17 mouse cellular contexts compared by ENCODE assay signal in genomic region chr14:31232404-31233069, GRCm38 (mm10). TPM values are rescaled to one million over a fixed set of nuclear protein-coding genes. Genes with fewer than 3 reads are reported as not detected.
DNase-seq lines count a peak whose midpoint lies in the region; ATAC-seq and TF ChIP-seq lines count a peak whose summit lies in the region.
"Had no signal": no experiment of that assay in that cellular context is flagged by ENCODE, and none has a peak within 500 bp of the region (broad histone marks: within the 10 kb centered on the region; RNA-seq: fewer than 3 reads in every experiment).

No protein-coding gene starts in this region.

- DNase-seq in adrenal gland, postnatal 10 days, result peak; percentile 55
- no peak for DNase-seq in adrenal gland, postnatal 4 days (ENCODE audit: low spot score in 2 of 2)
- no peak for DNase-seq in heart, embryonic 10.5 days (ENCODE audit: low spot score)
- DNase-seq in lung, adult 2 months, result no peak
- DNase-seq in limb, embryonic 10.5 days (ENCODE audit: low spot score), result no peak
- no peak for DNase-seq in right cerebral cortex, postnatal 25 days
- DNase-seq: cerebellum, postnatal 14 days; layer of hippocampus, adult 9-11 months; spleen, adult 18-20 months; thymus, adult 2 months had no signal

- TF ChIP-seq POLR2A in lung, adult 2 months (IDR thresholded peaks at IDR 0.05; ENCODE audit: borderline replicate concordance, extremely low read depth, low read depth, low read length), result no peak; the same call in 1 of the 2 replicates

- H3K9ac ChIP-seq in heart, embryonic 12.5 days, result no peak overlapping the region
- no peak overlapping the region for H3K9ac ChIP-seq in lung, embryonic 16.5 days (ENCODE audit: low read length)
- H3K9ac ChIP-seq: embryonic facial prominence, embryonic 12.5 days; forebrain, embryonic 12.5 days; liver, embryonic 15.5 days had no signal

- H3K9me3 ChIP-seq in heart, embryonic 10.5 days, result no peaks in the 10 kb centered on the region
- H3K9me3 ChIP-seq in heart, embryonic 12.5 days (replicated peaks), result no peaks in the 10 kb centered on the region
- H3K9me3 ChIP-seq in lung, embryonic 16.5 days (ENCODE audit: control insufficient read depth, low read length), result no peaks in the 10 kb centered on the region
- no peaks in the 10 kb centered on the region for H3K9me3 ChIP-seq in limb, embryonic 10.5 days (replicated peaks)
- H3K9me3 ChIP-seq: embryonic facial prominence, embryonic 12.5 days; forebrain, embryonic 12.5 days; liver, embryonic 15.5 days had no signal

- WGBS in heart, embryonic 10.5 days, result 68% methylated on average over 13 of the region's 13 CpGs
- 70% methylated on average over 13 of the region's 13 CpGs for WGBS in heart, embryonic 12.5 days
- WGBS in lung, embryonic 16.5 days, result 71% methylated on average over 13 of the region's 13 CpGs
- 54% methylated on average over 13 of the region's 13 CpGs for WGBS in lung, adult 2 months
- WGBS in limb, embryonic 10.5 days, result 89% methylated on average over 13 of the region's 13 CpGs

- no peak for TF ChIP-seq CTCF in lung, adult 2 months (IDR thresholded peaks at IDR 0.05; ENCODE audit: insufficient read depth, low read length)

- peaks cover 62% of the 10 kb centered on the region for H3K4me1 ChIP-seq in heart, embryonic 10.5 days
- peaks cover 56% of the 10 kb centered on the region for H3K4me1 ChIP-seq in heart, embryonic 12.5 days (replicated peaks)
- peaks cover 14% of the 10 kb centered on the region; the same call in 1 of the 2 replicates for H3K4me1 ChIP-seq in lung, embryonic 16.5 days (replicated peaks; ENCODE audit: control insufficient read depth, insufficient read depth, low read length)
- H3K4me1 ChIP-seq in lung, adult 2 months (ENCODE audit: control insufficient read depth, insufficient read depth, low read length), result peaks cover 22% of the 10 kb centered on the region
- H3K4me1 ChIP-seq in limb, embryonic 10.5 days, result peaks cover 28% of the 10 kb centered on the region; the same call in 1 of the 2 replicates

- ATAC-seq in heart, embryonic 12.5 days (ENCODE audit: insufficient number of reproducible peaks, low FRiP score), result no peak
- no peak for ATAC-seq in lung, embryonic 16.5 days (ENCODE audit: low read depth)
- ATAC-seq: Patski had no signal

- no peaks in the 10 kb centered on the region for H3K27me3 ChIP-seq in heart, embryonic 10.5 days (ENCODE audit: insufficient read depth, poor library complexity, severe bottlenecking)
- no peaks in the 10 kb centered on the region for H3K27me3 ChIP-seq in heart, embryonic 12.5 days (replicated peaks)
- no peaks in the 10 kb centered on the region for H3K27me3 ChIP-seq in lung, embryonic 16.5 days (ENCODE audit: control insufficient read depth, insufficient read depth, low read depth, low read length)
- H3K27me3 ChIP-seq in limb, embryonic 10.5 days (ENCODE audit: low read depth, poor library complexity, severe bottlenecking), result no peaks in the 10 kb centered on the region
- H3K27me3 ChIP-seq: embryonic facial prominence, embryonic 12.5 days; forebrain, embryonic 12.5 days; Patski had no signal

- no peak overlapping the region for H3K4me3 ChIP-seq in heart, embryonic 10.5 days
- no peak overlapping the region for H3K4me3 ChIP-seq in heart, embryonic 12.5 days
- no peak overlapping the region for H3K4me3 ChIP-seq in lung, embryonic 16.5 days (ENCODE audit: low read length)
- no peak overlapping the region for H3K4me3 ChIP-seq in lung, adult 2 months (replicated peaks; ENCODE audit: extremely low read depth, low read depth, low read length)
- H3K4me3 ChIP-seq in limb, embryonic 10.5 days, result no peak overlapping the region
- H3K4me3 ChIP-seq: embryonic facial prominence, embryonic 12.5 days; forebrain, embryonic 12.5 days; liver, embryonic 15.5 days had no signal

- H3K4me2 ChIP-seq in heart, embryonic 12.5 days, result no peak overlapping the region
- H3K4me2 ChIP-seq in lung, embryonic 16.5 days (ENCODE audit: low read depth, low read length), result no peak overlapping the region
- H3K4me2 ChIP-seq: embryonic facial prominence, embryonic 12.5 days; forebrain, embryonic 12.5 days; liver, embryonic 15.5 days; midbrain, embryonic 11.5 days had no signal

- H3K27ac ChIP-seq in heart, embryonic 10.5 days, result peak overlapping the region; percentile 52; the same call in 1 of the 2 replicates
- H3K27ac ChIP-seq in heart, embryonic 12.5 days (ENCODE audit: poor library complexity, severe bottlenecking), result no peak overlapping the region
- H3K27ac ChIP-seq in lung, embryonic 16.5 days (ENCODE audit: low read length), result peak overlapping the region; percentile 79
- peak overlapping the region; percentile 46; the same call in 1 of the 2 replicates for H3K27ac ChIP-seq in limb, embryonic 10.5 days
- H3K27ac ChIP-seq: embryonic facial prominence, embryonic 12.5 days; forebrain, embryonic 12.5 days; liver, embryonic 15.5 days had no signal

- no peaks in the 10 kb centered on the region for H3K36me3 ChIP-seq in heart, embryonic 10.5 days
- H3K36me3 ChIP-seq in heart, embryonic 12.5 days, result no peaks in the 10 kb centered on the region
- H3K36me3 ChIP-seq in lung, embryonic 16.5 days (ENCODE audit: control insufficient read depth, insufficient read depth, low read length), result 0 out of 2 replicates have a peak, but pooled peaks cover 2% of the 10 kb centered on the region
- H3K36me3 ChIP-seq in limb, embryonic 10.5 days, result no peaks in the 10 kb centered on the region
- H3K36me3 ChIP-seq: embryonic facial prominence, embryonic 12.5 days; forebrain, embryonic 12.5 days; liver, embryonic 15.5 days had no signal

RNA-seq across cellular contexts. Expression of gene Sema3g, which starts 14.9 kb away (rescaled TPM):
- total RNA-seq in adrenal gland, postnatal 10 days (2021), result 10 to 100 TPM; 12.1 to 12.3 TPM
- total RNA-seq in adrenal gland, postnatal 4 days (2021), result 10 to 100 TPM; 12.6 to 20.0 TPM
- polyA plus RNA-seq in heart, embryonic 10.5 days (2016; fragmentation: Nextera tagmentation; extraction: Ambion mirVana), result 0.47 and 0.54 TPM in 2 replicates
- polyA plus RNA-seq in heart, embryonic 12.5 days (2016; fragmentation: Nextera tagmentation; extraction: Ambion mirVana), result 0.34 and 0.50 TPM in 2 replicates
- polyA plus RNA-seq in lung, embryonic 16.5 days (2015; fragmentation: Nextera tagmentation; extraction: Ambion mirVana), result 2.3 and 2.7 TPM in 2 replicates
- 95.9 and 109 TPM in 2 replicates for polyA plus RNA-seq in lung, adult 2 months (2012; rRNA removed)
- polyA plus RNA-seq in limb, embryonic 10.5 days (2016; fragmentation: Nextera tagmentation; extraction: Ambion mirVana), result 0.51 and 0.73 TPM in 2 replicates

RNA-seq across cellular contexts. Expression of gene Nisch, which starts 15.8 kb away (rescaled TPM):
- total RNA-seq in adrenal gland, postnatal 10 days (2021), result 100 to 1,000 TPM; 224 to 328 TPM
- total RNA-seq in adrenal gland, postnatal 4 days (2021), result 100 to 1,000 TPM; 496 to 522 TPM
- 457 and 500 TPM in 2 replicates for polyA plus RNA-seq in heart, embryonic 10.5 days (2016; fragmentation: Nextera tagmentation; extraction: Ambion mirVana)
- polyA plus RNA-seq in heart, embryonic 12.5 days (2016; fragmentation: Nextera tagmentation; extraction: Ambion mirVana), result 446 and 471 TPM in 2 replicates
- polyA plus RNA-seq in lung, embryonic 16.5 days (2015; fragmentation: Nextera tagmentation; extraction: Ambion mirVana), result 377 and 397 TPM in 2 replicates
- polyA plus RNA-seq in lung, adult 2 months (2012; rRNA removed), result 412 and 458 TPM in 2 replicates
- 491 and 543 TPM in 2 replicates for polyA plus RNA-seq in limb, embryonic 10.5 days (2016; fragmentation: Nextera tagmentation; extraction: Ambion mirVana)

RNA-seq across cellular contexts. Expression of gene Phf7, which starts 18.6 kb away (rescaled TPM):
- total RNA-seq in adrenal gland, postnatal 10 days (2021), result 1 to 10 TPM; 9.1 to 9.2 TPM
- 10 to 100 TPM; 12.4 to 12.6 TPM for total RNA-seq in adrenal gland, postnatal 4 days (2021)
- polyA plus RNA-seq in heart, embryonic 10.5 days (2016; fragmentation: Nextera tagmentation; extraction: Ambion mirVana), result 8.4 and 11.8 TPM in 2 replicates
- polyA plus RNA-seq in heart, embryonic 12.5 days (2016; fragmentation: Nextera tagmentation; extraction: Ambion mirVana), result 8.1 and 11.6 TPM in 2 replicates
- 13.5 TPM in 2 replicates for polyA plus RNA-seq in lung, embryonic 16.5 days (2015; fragmentation: Nextera tagmentation; extraction: Ambion mirVana)
- 4.8 and 5.4 TPM in 2 replicates for polyA plus RNA-seq in lung, adult 2 months (2012; rRNA removed)
- polyA plus RNA-seq in limb, embryonic 10.5 days (2016; fragmentation: Nextera tagmentation; extraction: Ambion mirVana), result 11.3 and 11.7 TPM in 2 replicates

RNA-seq across cellular contexts. Expression of gene Bap1, which starts 18.7 kb away (rescaled TPM):
- 10 to 100 TPM; 58.4 to 67.6 TPM for total RNA-seq in adrenal gland, postnatal 10 days (2021)
- total RNA-seq in adrenal gland, postnatal 4 days (2021), result 10 to 100 TPM; 82.9 to 83.7 TPM
- 76.2 and 80.7 TPM in 2 replicates for polyA plus RNA-seq in heart, embryonic 10.5 days (2016; fragmentation: Nextera tagmentation; extraction: Ambion mirVana)
- polyA plus RNA-seq in heart, embryonic 12.5 days (2016; fragmentation: Nextera tagmentation; extraction: Ambion mirVana), result 59.7 and 65.0 TPM in 2 replicates
- 79.8 and 82.2 TPM in 2 replicates for polyA plus RNA-seq in lung, embryonic 16.5 days (2015; fragmentation: Nextera tagmentation; extraction: Ambion mirVana)
- polyA plus RNA-seq in lung, adult 2 months (2012; rRNA removed), result 43.9 and 48.3 TPM in 2 replicates
- 133 and 148 TPM in 2 replicates for polyA plus RNA-seq in limb, embryonic 10.5 days (2016; fragmentation: Nextera tagmentation; extraction: Ambion mirVana)

RNA-seq across cellular contexts. Expression of gene Tnnc1, which starts 24.4 kb away (rescaled TPM):
- 10 to 100 TPM; 11.1 to 45.0 TPM for total RNA-seq in adrenal gland, postnatal 10 days (2021)
- total RNA-seq in adrenal gland, postnatal 4 days (2021), result 10 to 100 TPM in 1 of 2 experiments, 1 to 10 TPM in 1; 5.0 to 13.9 TPM
- polyA plus RNA-seq in heart, embryonic 10.5 days (2016; fragmentation: Nextera tagmentation; extraction: Ambion mirVana), result 1,899 and 2,942 TPM in 2 replicates
- polyA plus RNA-seq in heart, embryonic 12.5 days (2016; fragmentation: Nextera tagmentation; extraction: Ambion mirVana), result 3,183 and 3,245 TPM in 2 replicates
- 93.6 and 113 TPM in 2 replicates for polyA plus RNA-seq in lung, embryonic 16.5 days (2015; fragmentation: Nextera tagmentation; extraction: Ambion mirVana)
- 25.4 and 32.2 TPM in 2 replicates for polyA plus RNA-seq in lung, adult 2 months (2012; rRNA removed)
- polyA plus RNA-seq in limb, embryonic 10.5 days (2016; fragmentation: Nextera tagmentation; extraction: Ambion mirVana), result 2.7 and 3.8 TPM in 2 replicates

Comparison
In these comparisons a context has a peak if more than half of its experiments do, and no peak if none do; other contexts are left out.
1. RNA of gene Sema3g, which starts 14.9 kb away (polyA plus RNA-seq): 95.9 to 109 TPM in lung, adult 2 months; 2.3 to 2.7 TPM in lung, embryonic 16.5 days, 0.51 to 0.73 TPM in limb, embryonic 10.5 days, 0.47 to 0.54 TPM in heart, embryonic 10.5 days and 0.34 to 0.50 TPM in heart, embryonic 12.5 days; every median in the first group is over 10 times any median in the second.